Mouse (Mus musculus): ENCODE results near the gene Lamtor4.

DNA sequence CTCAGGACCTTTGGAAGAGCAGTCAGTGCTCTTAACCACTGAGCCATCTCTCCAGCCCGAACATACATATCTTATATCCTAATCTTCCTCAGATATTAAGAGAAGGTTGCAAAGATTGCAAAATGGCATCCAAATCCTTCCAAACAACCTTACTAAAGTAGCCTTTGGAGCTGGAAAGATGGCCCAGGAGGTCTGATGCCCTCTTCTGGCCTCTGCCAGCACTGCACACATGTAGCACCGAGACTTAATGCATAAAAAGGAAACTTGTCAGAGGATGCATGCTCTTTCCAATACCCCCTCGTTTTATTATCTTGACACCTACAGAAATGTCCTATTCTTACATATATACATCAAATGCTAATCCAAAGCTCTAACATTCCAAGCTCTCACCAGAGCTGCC, 27.3 kb upstream of the Lamtor4 start:
- TF ChIP-seq POLR2A (IDR thresholded peaks at IDR 0.05; ENCODE audit: low read depth, low read length) (no peak), CTCF (conservative IDR thresholded peaks at IDR 0.05; ENCODE audit: insufficient read depth, insufficient read length, low read depth, low read length) (peak; percentile 61)

Data from kidney, adult 2 months (tissue).